Mouse (Mus musculus) spleen, adult 2 months (tissue): ENCODE results near the gene Zdhhc13. TPM values are rescaled to one million over a fixed set of nuclear protein-coding genes. Genes with fewer than 3 reads are reported as not detected.

ENCODE experiments used
- DNase-seq, 2 experiments: peaks; one replicate each; pipeline versions ENCODE4 v3.0.0 to v3.0.0-alpha.2; 2012 to 2021; ENCODE audit warnings: low spot score in 2 of 2, low read depth in 1 of 2
- H3K27ac ChIP-seq: fragments of 200-500 bp; 2 replicates; pipeline ENCODE4 v1.5.1; 2012; ENCODE audit warnings: low read length, inconsistent platforms; ENCODE audit not compliant: insufficient read depth
- H3K27me3 ChIP-seq: fragments of 200-500 bp; 2 replicates; pipeline ENCODE4 v1.6.1; 2012; ENCODE audit warnings: mild to moderate bottlenecking, moderate library complexity, low read length, inconsistent platforms; ENCODE audit not compliant: control insufficient read depth, insufficient read depth
- H3K36me3 ChIP-seq: fragments of 200-500 bp; 2 replicates; pipeline ENCODE4 v1.6.1; 2012; ENCODE audit warnings: mild to moderate bottlenecking, low read length, inconsistent platforms; ENCODE audit not compliant: control insufficient read depth, insufficient read depth
- H3K4me1 ChIP-seq: fragments of 200-500 bp; 2 replicates; pipeline ENCODE4 v1.6.1; 2011; ENCODE audit warnings: inconsistent platforms; ENCODE audit not compliant: control insufficient read depth, insufficient read depth, insufficient read length
- H3K4me3 ChIP-seq: fragments of 200-500 bp; 2 replicates; pipeline ENCODE4 v1.5.1; 2011; ENCODE audit warnings: mild to moderate bottlenecking, inconsistent platforms; ENCODE audit not compliant: insufficient read depth, insufficient read length; ENCODE audit errors: extremely low read depth
- CTCF ChIP-seq: fragments of 200-500 bp; IDR thresholded peaks from 2 replicates; pipeline ENCODE4 v1.5.1; 2011; ENCODE audit warnings: mild to moderate bottlenecking, inconsistent platforms; ENCODE audit not compliant: insufficient read depth, insufficient read length, insufficient replicate concordance; ENCODE audit errors: extremely low read depth
- POLR2A ChIP-seq: fragments of 200-500 bp; IDR thresholded peaks from 2 replicates; pipeline ENCODE4 v1.6.1; 2011; ENCODE audit warnings: low read depth, low read length, inconsistent platforms
- WGBS: fragments of 180-500 bp; shearing (Covaris S2); methylation state at CpG from one replicate; pipeline ENCODE4 v1.1.7; 2018; 5-methylcytosine and 5-hydroxymethylcytosine counted together
- polyA plus RNA-seq: library from polyadenylated mRNA; depleted of rRNA; stranded (reverse); fragments of >200 nt; gene quantifications from 2 replicates; pipeline ENCODE4 v1.2.3, GENCODE M21; 2012

The Zdhhc13 gene
- polyA plus RNA-seq, 1 experiment, result 6.9 TPM

DNA sequence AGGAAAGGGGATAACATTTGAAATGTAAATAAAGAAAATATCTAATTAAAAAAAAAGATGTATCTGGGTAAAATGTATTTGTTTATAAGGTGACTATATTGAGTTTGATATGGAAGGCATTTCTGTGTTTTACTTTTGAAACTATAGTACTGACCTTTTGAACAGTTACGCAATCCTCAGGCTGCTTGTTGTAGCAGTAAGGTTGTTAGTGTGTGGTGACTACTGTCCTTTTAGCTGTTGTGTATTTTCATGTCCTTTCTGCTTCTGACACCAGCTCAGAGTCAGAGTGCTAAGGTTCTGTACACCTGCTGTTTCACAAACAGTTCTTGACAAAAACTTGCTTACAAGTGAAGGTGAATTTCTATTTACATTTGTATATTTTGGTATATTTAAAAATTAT lies 21.8 kb downstream of the Zdhhc13 start:
- no peaks in the 10 kb centered on the region for H3K27me3 ChIP-seq
- no peak for DNase-seq
- H3K4me3 ChIP-seq, result no peak overlapping the region
- 96% methylated on average over 1 of the region's 1 CpGs for WGBS
- no peaks in the 10 kb centered on the region for H3K4me1 ChIP-seq
- H3K36me3 ChIP-seq, result peaks cover 20% of the 10 kb centered on the region
- TF ChIP-seq CTCF (no peak), POLR2A (no peak)
- H3K27ac ChIP-seq, result no peak overlapping the region

DNA sequence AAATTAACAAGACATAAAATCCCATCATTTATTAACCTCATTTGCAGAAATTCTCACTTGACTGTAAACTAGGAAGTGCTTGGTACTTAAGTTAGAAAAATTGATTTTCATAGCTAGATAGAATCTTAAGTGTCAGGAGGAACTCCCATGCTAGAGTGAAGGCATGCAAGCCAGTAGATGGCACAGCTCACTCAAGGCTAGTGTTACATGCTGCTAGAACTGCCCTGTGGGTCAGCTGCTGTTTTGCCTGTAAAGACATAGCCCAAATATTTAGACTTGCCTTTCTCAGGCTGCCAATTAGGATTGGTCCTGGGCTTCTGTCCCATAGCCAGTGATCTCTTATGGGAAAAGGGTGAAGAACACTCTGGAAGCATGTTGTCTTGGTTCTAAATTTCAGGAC lies 23.6 kb downstream of the Zdhhc13 start:
- Histone ChIP-seq H3K36me3 (peaks cover 15% of the 10 kb centered on the region), H3K27me3 (no peaks in the 10 kb centered on the region), H3K4me1 (no peaks in the 10 kb centered on the region), H3K27ac (no peak overlapping the region), H3K4me3 (no peak overlapping the region)
- no peak for DNase-seq
- TF ChIP-seq POLR2A (no peak), CTCF (no peak)

DNA sequence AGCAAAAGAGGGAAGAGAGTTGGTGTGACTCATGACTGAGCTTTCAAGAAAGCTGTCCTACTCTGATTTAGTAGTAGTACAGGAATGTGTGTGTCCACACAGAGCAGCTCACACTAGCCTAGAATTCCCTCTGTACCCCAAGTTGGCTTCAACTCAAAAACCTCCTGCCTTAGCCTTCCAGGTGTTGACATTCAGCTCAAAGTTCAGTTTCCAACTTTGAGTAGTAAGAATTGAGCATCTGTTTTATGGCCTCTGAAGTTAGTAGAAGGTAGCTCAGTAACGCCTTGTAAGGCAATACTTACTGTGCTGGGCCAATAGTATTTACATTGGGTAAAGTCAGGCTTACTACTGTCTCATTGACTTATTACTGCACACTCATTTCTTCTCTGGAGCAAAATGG lies 24.8 kb downstream of the Zdhhc13 start:
- Histone ChIP-seq H3K27ac (no peak overlapping the region), H3K4me1 (no peaks in the 10 kb centered on the region), H3K36me3 (peaks cover 18% of the 10 kb centered on the region), H3K27me3 (no peaks in the 10 kb centered on the region), H3K4me3 (no peak overlapping the region)
- WGBS, result 92% methylated on average over 1 of the region's 1 CpGs
- TF ChIP-seq CTCF (no peak), POLR2A (no peak)
- no peak for DNase-seq

- TF ChIP-seq POLR2A, result no peak
- TF ChIP-seq CTCF, result no peak
- 95% methylated on average over 5 of the region's 5 CpGs for WGBS
Observed at GRCm38 (mm10) chr7:48821654-48822053, 32.9 kb downstream of the Zdhhc13 start.

GRCm38 (mm10) chr7:48823621-48824020 lies 34.8 kb downstream of the Zdhhc13 start:
- TF ChIP-seq CTCF (no peak), POLR2A (no peak)
- H3K4me1 ChIP-seq, result no peaks in the 10 kb centered on the region
- 94% methylated on average over 3 of the region's 3 CpGs for WGBS
- peaks cover 67% of the 10 kb centered on the region for H3K36me3 ChIP-seq
- no peak overlapping the region for H3K27ac ChIP-seq
- H3K4me3 ChIP-seq, result no peak overlapping the region
- no peaks in the 10 kb centered on the region for H3K27me3 ChIP-seq
- DNase-seq, result no peak

More at GRCm38 (mm10) chr7:48821654-48822053, 32.9 kb downstream of the Zdhhc13 start:
- Histone ChIP-seq H3K27ac (no peak overlapping the region), H3K36me3 (peaks cover 69% of the 10 kb centered on the region), H3K4me1 (no peaks in the 10 kb centered on the region), H3K4me3 (no peak overlapping the region), H3K27me3 (no peaks in the 10 kb centered on the region)
- no peak for DNase-seq

DNA sequence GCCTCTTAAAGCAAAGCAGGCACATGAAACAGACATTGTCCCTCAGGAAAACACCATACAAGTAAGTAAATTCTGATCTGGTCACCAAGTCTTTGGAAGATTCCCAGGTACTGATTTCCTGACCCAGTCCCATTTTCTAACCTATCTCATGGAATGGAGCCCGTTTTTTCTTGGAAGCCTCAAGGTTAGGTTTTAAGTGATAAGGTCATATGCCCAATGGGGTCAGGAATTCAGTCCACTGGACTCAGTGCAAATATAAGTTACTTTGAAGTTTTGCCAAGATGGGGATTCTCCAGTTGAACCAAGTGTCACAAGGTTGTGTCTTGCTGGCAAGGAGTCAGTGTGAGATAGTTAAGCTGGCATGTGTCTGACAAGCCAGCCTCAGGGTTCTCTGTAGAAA lies 35.9 kb downstream of the Zdhhc13 start:
- Histone ChIP-seq H3K27me3 (no peaks in the 10 kb centered on the region), H3K4me3 (no peak overlapping the region), H3K27ac (no peak overlapping the region), H3K36me3 (peaks cover 60% of the 10 kb centered on the region), H3K4me1 (no peaks in the 10 kb centered on the region)
- no peak for TF ChIP-seq CTCF
- TF ChIP-seq POLR2A, result no peak
- DNase-seq, result no peak
- WGBS, result 94% methylated on average over 1 of the region's 1 CpGs

DNA sequence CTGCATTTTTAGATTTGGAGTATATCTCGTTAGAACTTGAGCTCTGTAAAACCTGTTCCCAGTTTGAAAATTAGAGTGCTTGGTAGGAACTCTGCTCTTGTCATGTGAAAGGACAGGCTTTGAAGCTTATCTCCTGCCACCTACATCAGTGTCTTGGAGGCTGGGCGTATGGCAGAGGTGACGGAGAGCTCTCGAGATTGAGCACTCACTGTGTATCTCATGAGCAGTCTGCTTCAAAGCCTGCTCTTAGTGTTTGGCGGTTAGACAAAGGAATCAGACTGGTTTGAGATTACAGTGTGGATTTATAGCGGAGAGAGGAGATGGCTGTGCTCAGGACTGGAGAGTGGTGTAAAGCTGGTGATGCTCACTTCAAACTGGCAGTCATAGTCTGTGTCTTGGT lies 36.4 kb downstream of the Zdhhc13 start:
- DNase-seq, result no peak
- no peak overlapping the region for H3K27ac ChIP-seq
- WGBS, result 91% methylated on average over 6 of the region's 6 CpGs
- H3K27me3 ChIP-seq, result no peaks in the 10 kb centered on the region
- TF ChIP-seq CTCF, result no peak
- no peak for TF ChIP-seq POLR2A
- H3K36me3 ChIP-seq, result peaks cover 57% of the 10 kb centered on the region
- H3K4me1 ChIP-seq, result no peaks in the 10 kb centered on the region
- H3K4me3 ChIP-seq, result no peak overlapping the region
